Mouse (Mus musculus) thymus, adult 18-20 months (tissue): Measurements from ENCODE around the gene Sugct.

Experiments
- DNase-seq, 2 experiments: peaks; one replicate each; pipeline ENCODE4 v3.0.0; 2022; ENCODE audit warnings: mixed read lengths in 2 of 2

Sugct gene

GRCm38 (mm10) chr13:17027846-17028529 is 667.4 kb downstream of the Sugct start:
- DNase-seq: no peak

- no peak for DNase-seq
Observed at GRCm38 (mm10) chr13:17027001-17027400, 668.4 kb downstream of the Sugct start.

GRCm38 (mm10) chr13:16996464-16996863 is 698.9 kb downstream of the Sugct start:
- DNase-seq: no peak

- DNase-seq: no peak
Observed at GRCm38 (mm10) chr13:16995321-16995720, 700.0 kb downstream of the Sugct start.

GRCm38 (mm10) chr13:16977743-16978142 is 717.6 kb downstream of the Sugct start:
- DNase-seq: no peak

- no peak for DNase-seq
Observed at GRCm38 (mm10) chr13:16971277-16971676, 724.1 kb downstream of the Sugct start.

GRCm38 (mm10) chr13:16968995-16969394 is 726.4 kb downstream of the Sugct start:
- DNase-seq: no peak

- DNase-seq: no peak
Observed at GRCm38 (mm10) chr13:16964823-16965475, 730.4 kb downstream of the Sugct start.

- DNase-seq: no peak
Observed at GRCm38 (mm10) chr13:16952045-16952444, 743.3 kb downstream of the Sugct start.

- DNase-seq: no peak
Observed at GRCm38 (mm10) chr13:16939466-16939811, 755.9 kb downstream of the Sugct start.

- no peak for DNase-seq
Observed at GRCm38 (mm10) chr13:16938552-16939465, 756.5 kb downstream of the Sugct start.

GRCm38 (mm10) chr13:16937422-16938202 is 757.7 kb downstream of the Sugct start:
- DNase-seq: no peak

- no peak for DNase-seq
Observed at GRCm38 (mm10) chr13:16935029-16935428, 760.3 kb downstream of the Sugct start.

- DNase-seq: no peak
Observed at GRCm38 (mm10) chr13:16933600-16933999, 761.8 kb downstream of the Sugct start.

GRCm38 (mm10) chr13:16921305-16921704 is 774.0 kb downstream of the Sugct start:
- DNase-seq: no peak

- DNase-seq: no peak
Observed at GRCm38 (mm10) chr13:16915697-16916096, 779.7 kb downstream of the Sugct start.

GRCm38 (mm10) chr13:16912214-16912613 is 783.1 kb downstream of the Sugct start:
- no peak for DNase-seq

GRCm38 (mm10) chr13:16906974-16907373 is 788.4 kb downstream of the Sugct start:
- no peak for DNase-seq

- DNase-seq: no peak
Observed at GRCm38 (mm10) chr13:16901424-16901823, 793.9 kb downstream of the Sugct start.

- no peak for DNase-seq
Observed at GRCm38 (mm10) chr13:16898084-16898792, 797.1 kb downstream of the Sugct start.

- no peak for DNase-seq
Observed at GRCm38 (mm10) chr13:16878056-16878455, 817.3 kb downstream of the Sugct start.

GRCm38 (mm10) chr13:16859986-16860385 is 835.4 kb downstream of the Sugct start:
- DNase-seq: no peak
